Mouse (Mus musculus) C2C12 (cell line): ENCODE measurements at regions not wholly inside any gene's neighbourhood (a gene's known extent, or its start where the extent isn't known, plus 50 kb on each side); places are given as distances from the start of the nearest gene placed in this dataset.

Experiments used
- H3K27me3 ChIP-seq: one replicate; pipeline ENCODE4 v1.6.1; 2011; ENCODE audit not compliant: control insufficient read depth, insufficient read depth, insufficient read length
- H3K36me3 ChIP-seq: one replicate; pipeline ENCODE4 v1.6.1; 2011; ENCODE audit not compliant: control insufficient read depth, insufficient read depth
- H3K4me3 ChIP-seq: one replicate; pipeline ENCODE4 v1.5.1; 2011; ENCODE audit warnings: mild to moderate bottlenecking, control low read depth; ENCODE audit not compliant: poor library complexity, insufficient read depth, severe bottlenecking
- H3K79me2 ChIP-seq: one replicate; pipeline ENCODE4 v1.6.1; 2011; ENCODE audit not compliant: control insufficient read depth, insufficient read depth
- H3K79me3 ChIP-seq: one replicate; pipeline ENCODE4 v1.6.1; 2011; ENCODE audit warnings: low read depth, control low read depth
- H3ac ChIP-seq: one replicate; pipeline ENCODE3; 2011; ENCODE audit warnings: low read depth; ENCODE audit not compliant: control insufficient read depth, insufficient read length
- CEBPB ChIP-seq: IDR thresholded peaks from one replicate; pipeline ENCODE4 v1.6.1; 2011; ENCODE audit warnings: low read depth, mild to moderate bottlenecking, control low read depth, moderate library complexity
- CTCF ChIP-seq: IDR thresholded peaks from one replicate; pipeline ENCODE4 v1.5.1; 2011; ENCODE audit not compliant: control insufficient read depth, insufficient read depth, insufficient read length
- FOSL1 ChIP-seq: IDR thresholded peaks from one replicate; pipeline ENCODE4 v1.8.0; 2011; ENCODE audit warnings: mild to moderate bottlenecking, low read length; ENCODE audit not compliant: poor library complexity, insufficient read depth, severe bottlenecking
- MAX ChIP-seq: IDR thresholded peaks from one replicate; pipeline ENCODE4 v1.6.1; 2011; ENCODE audit warnings: mild to moderate bottlenecking, control low read depth
- MYOD1 ChIP-seq: IDR thresholded peaks from one replicate; pipeline ENCODE4 v1.6.1; 2011; ENCODE audit warnings: low read depth; ENCODE audit not compliant: control insufficient read depth, insufficient read length
- MYOG ChIP-seq: IDR thresholded peaks from one replicate; pipeline ENCODE4 v1.6.1; 2011; ENCODE audit not compliant: control insufficient read depth, insufficient read length; ENCODE audit errors: extremely low read depth
- USF1 ChIP-seq: IDR thresholded peaks from one replicate; pipeline ENCODE4 v1.6.1; 2011; ENCODE audit warnings: low read depth, mild to moderate bottlenecking, control low read depth, moderate library complexity

GRCm38 (mm10) chr9:56547291-56547977, 129.0 kb downstream of the Hmg20a start:
- Histone ChIP-seq H3K79me3 (no peaks in the 10 kb centered on the region), H3K36me3 (no peaks in the 10 kb centered on the region), H3K4me3 (no peak overlapping the region), H3K79me2 (no peaks in the 10 kb centered on the region), H3K27me3 (no peaks in the 10 kb centered on the region), H3ac (no peak overlapping the region)
- TF ChIP-seq FOSL1 (no peak), MYOG (no peak), CTCF (no peak), MYOD1 (no peak), USF1 (no peak), CEBPB (no peak), MAX (no peak)

DNA sequence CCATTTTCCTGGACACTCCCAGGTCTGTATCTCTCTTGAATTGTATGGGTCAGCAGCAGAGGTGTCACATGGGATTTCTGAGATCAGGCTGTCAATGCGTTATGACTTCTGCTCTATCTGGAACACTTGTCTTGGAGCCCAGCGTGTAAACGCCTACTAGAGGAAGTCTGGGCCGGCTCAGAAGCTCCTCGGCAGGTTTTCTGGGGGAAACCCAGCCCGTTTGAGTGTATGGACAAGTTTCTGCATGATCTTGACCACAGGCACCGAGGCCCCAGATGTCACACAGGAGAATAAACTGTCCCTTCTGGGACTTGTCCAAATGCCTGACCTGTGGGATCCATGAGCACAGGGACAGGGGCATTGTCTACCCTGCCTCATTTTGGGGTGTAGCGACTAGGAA, 131.4 kb downstream of the Hmg20a start:
- no peak overlapping the region for H3K4me3 ChIP-seq
- H3K79me3 ChIP-seq: no peaks in the 10 kb centered on the region
- no peaks in the 10 kb centered on the region for H3K36me3 ChIP-seq
- no peaks in the 10 kb centered on the region for H3K27me3 ChIP-seq
- no peaks in the 10 kb centered on the region for H3K79me2 ChIP-seq
- TF ChIP-seq MAX (no peak), MYOG (no peak), CEBPB (no peak), FOSL1 (no peak), USF1 (no peak), CTCF (no peak), MYOD1 (no peak)
- no peak overlapping the region for H3ac ChIP-seq

DNA sequence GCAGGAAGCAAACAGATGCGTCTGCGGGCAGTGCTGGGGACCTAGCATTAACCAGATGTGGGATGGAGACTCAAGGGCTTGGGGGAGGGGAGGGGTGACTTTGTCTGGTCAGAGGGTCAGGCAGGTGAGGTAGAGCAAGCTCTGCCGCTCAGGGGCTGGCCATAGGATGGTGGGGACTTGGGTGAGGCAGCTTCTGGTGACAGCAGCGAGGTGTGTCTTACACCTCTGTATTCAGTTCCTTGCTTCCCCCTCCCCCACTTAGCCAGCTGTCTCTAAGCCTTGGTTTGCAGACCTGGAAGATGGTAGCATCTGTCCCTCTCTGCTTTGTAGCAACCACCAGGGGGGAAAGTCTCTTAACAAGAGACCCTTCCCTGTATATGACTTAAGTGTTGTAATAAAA, 131.8 kb downstream of the Hmg20a start:
- Histone ChIP-seq H3ac (no peak overlapping the region), H3K79me3 (no peaks in the 10 kb centered on the region), H3K36me3 (no peaks in the 10 kb centered on the region), H3K4me3 (no peak overlapping the region), H3K79me2 (no peaks in the 10 kb centered on the region), H3K27me3 (no peaks in the 10 kb centered on the region)
- TF ChIP-seq MYOG: no peak
- no peak for TF ChIP-seq MAX
- no peak for TF ChIP-seq MYOD1
- no peak for TF ChIP-seq FOSL1
- TF ChIP-seq CEBPB: no peak
- no peak for TF ChIP-seq USF1
- TF ChIP-seq CTCF: no peak

- Histone ChIP-seq H3K36me3 (no peaks in the 10 kb centered on the region), H3K4me3 (no peak overlapping the region), H3K27me3 (no peaks in the 10 kb centered on the region), H3ac (no peak overlapping the region), H3K79me2 (no peaks in the 10 kb centered on the region), H3K79me3 (no peaks in the 10 kb centered on the region)
- TF ChIP-seq CTCF (no peak), CEBPB (no peak), FOSL1 (no peak)
Observed at GRCm38 (mm10) chr9:56551376-56552186, 133.2 kb downstream of the Hmg20a start.

DNA sequence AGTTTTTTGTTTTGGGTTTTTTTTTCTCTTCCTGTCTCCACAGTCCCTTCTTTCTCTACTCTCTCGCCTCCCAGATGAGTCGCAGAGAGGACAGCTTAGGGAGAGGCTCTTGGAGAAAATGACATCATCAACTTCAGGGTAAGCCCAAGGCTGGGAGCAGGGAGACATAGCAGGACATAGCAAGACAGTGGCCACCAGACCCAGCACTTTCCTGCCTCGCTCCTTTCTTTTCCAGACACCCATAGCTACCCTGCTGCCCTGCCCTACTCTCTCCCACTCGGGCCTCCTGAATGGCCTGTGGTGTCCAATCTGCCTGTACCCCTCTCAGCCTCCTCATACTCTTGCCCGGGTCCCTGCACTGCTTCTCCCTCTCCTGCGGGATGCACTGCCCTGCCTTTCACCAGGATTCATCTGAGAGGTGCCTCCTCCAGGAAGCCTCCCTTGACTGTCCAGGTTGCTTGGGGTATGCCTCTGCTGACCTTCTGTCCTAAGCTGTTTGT, 133.8 kb downstream of the Hmg20a start:
- Histone ChIP-seq H3K79me3 (no peaks in the 10 kb centered on the region), H3K27me3 (no peaks in the 10 kb centered on the region), H3K36me3 (no peaks in the 10 kb centered on the region), H3K4me3 (no peak overlapping the region), H3K79me2 (no peaks in the 10 kb centered on the region), H3ac (no peak overlapping the region)
- TF ChIP-seq CEBPB (no peak), FOSL1 (no peak), MAX (no peak), USF1 (no peak), MYOD1 (no peak), CTCF (no peak), MYOG (no peak)
